Mouse (Mus musculus) cerebellum, adult 9-10 months (tissue): ENCODE measurements at regions not wholly inside any gene's neighbourhood (a gene's known extent, or its start where the extent isn't known, plus 50 kb on each side); places are given as distances from the start of the nearest gene placed in this dataset.
"Not testable (repeated sequence)": the region's sequence is repeated elsewhere in the genome, so short reads cannot be mapped to it uniquely, and the experiment has no call there.

ENCODE experiments used
- DNase-seq: peaks from one replicate; pipeline ENCODE4 v3.0.0; 2022

- no peak for DNase-seq
These were observed 134.1 kb downstream of the Snx18 start for GRCm38 (mm10) chr13:113484159-113484762.

- no peak for DNase-seq
These were observed 135.5 kb downstream of the Snx18 start for GRCm38 (mm10) chr13:113482911-113483310.

- DNase-seq, result no peak
These were observed 140.4 kb downstream of the Snx18 start for GRCm38 (mm10) chr13:113477901-113478510.

- no peak for DNase-seq
These were observed 147.4 kb downstream of the Snx18 start for GRCm38 (mm10) chr13:113470822-113471557.

- no peak for DNase-seq
These were observed 153.9 kb downstream of the Snx18 start for GRCm38 (mm10) chr13:113464190-113465064.

DNA sequence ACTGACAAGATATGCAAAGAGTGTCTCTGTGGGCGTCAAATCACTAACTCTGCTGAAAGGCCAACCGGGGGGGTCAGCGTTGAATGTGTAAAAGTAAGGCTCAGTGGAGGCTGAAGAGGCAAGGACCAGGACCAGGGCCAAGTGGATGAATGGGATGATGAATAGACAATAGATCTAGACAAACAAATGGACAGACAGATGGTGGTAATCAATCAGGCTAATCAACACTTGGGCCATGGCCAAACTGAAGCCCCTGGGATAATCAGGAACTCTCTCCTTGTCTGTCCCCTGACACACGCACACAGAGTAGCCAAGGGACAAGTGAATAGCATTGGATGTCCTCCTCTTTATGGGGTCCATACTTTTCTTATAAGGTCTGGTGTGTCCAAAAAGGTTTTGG, 154.9 kb downstream of the Snx18 start:
- DNase-seq, result no peak

- no peak for DNase-seq
These were observed 161.7 kb downstream of the BC067074 start for GRCm38 (mm10) chr13:113454490-113455295.

DNA sequence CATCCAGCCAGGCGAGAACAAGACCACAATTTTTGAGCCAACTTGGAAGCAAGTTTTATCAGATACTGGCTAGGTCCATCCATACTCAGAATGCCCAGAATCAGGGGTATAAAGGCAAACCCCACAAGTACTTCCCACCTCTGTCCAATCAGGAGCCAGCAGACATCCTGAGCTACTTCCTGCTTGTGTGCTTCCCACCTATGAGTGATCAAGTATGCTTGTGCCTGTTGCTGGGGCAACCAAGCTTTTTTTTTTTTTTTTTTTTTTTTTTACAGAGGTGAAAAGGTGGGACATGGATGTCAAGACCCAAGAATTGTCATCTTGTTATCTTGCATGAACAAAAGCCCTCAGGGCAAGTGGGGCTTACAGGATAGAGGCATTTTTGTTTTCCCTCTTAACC, 155.4 kb downstream of the BC067074 start:
- no peak for DNase-seq

DNA sequence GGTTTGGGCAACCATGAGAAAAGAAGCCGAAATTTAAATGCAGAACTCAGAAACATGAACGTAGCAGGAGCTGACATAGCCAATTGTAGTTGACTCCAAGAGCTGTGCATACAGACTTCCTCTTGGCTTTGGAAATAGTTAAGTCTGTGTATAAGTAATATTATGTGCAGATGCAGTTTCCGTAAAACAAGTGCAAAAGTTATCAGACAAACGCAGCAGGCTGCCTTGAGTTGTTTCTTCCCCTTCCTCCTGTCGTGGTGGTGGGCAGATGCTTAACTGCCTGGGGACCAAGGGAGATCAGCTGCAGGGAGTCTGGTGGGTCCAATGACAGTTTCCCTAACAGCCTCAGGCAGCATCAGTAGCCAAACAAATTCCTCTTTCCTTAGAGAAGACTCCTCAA, 153.3 kb downstream of the BC067074 start:
- DNase-seq, result no peak

DNA sequence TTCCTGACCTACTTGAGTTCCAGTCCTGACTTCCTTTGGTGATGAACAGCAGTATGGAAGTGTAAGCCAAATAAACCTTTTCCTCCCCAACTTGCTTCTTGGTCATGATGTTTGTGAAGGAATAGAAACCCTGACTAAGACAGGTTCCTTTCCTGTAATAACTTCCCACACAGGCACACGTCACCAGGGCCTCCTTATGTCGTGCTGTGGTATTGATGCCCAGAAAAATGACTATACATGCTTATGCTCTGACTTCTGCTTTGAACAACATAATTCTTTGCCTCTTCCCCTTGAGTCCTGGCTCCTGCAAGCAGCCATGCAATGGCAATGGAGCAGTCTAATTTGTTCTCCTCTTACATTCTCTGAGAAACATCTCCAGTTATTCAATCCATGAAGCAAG, 151.5 kb downstream of the BC067074 start:
- not testable (repeated sequence) for DNase-seq

DNA sequence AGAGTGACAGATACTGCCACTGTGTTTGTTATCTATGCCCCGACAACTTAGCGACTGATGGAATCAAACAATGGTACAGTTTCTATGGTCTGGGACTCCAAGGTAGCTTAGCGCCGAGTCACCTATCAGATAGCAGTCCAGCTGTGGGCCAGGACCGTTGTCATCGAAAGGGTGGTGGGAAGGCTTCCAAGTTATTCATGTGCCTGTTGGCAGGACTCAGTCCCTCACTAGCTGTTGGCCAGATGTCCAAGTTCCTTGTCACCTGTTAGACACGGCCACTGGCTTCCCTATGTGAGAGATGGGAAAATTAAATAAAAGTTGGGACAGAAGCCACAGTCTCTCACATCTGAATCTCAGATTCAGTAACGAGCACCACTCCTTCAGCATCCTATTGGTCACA, 150.1 kb downstream of the BC067074 start:
- no peak for DNase-seq

GRCm38 (mm10) chr13:113442169-113442568, 149.2 kb downstream of the BC067074 start:
- DNase-seq, result no peak

DNA sequence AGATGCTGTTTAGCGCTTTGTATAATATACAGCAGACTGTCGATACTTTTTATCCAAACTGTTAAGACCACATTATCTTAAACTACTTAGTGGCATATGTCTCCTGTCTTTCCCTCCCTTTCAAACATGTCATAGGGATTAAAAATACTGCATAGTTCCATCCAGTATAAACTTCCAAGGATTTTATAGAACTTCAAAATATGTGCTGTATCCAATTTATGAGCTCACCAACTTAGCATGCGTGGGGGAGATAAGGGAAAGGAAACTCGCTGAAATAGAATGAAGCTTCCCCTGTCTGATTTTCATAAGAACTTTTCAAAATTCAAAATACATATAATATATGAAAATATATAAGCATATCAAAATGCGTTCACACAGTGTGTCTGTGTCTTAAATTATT, 147.2 kb downstream of the BC067074 start:
- DNase-seq, result no peak

- no peak for DNase-seq
These were observed 146.6 kb downstream of the BC067074 start for GRCm38 (mm10) chr13:113439516-113439915.

DNA sequence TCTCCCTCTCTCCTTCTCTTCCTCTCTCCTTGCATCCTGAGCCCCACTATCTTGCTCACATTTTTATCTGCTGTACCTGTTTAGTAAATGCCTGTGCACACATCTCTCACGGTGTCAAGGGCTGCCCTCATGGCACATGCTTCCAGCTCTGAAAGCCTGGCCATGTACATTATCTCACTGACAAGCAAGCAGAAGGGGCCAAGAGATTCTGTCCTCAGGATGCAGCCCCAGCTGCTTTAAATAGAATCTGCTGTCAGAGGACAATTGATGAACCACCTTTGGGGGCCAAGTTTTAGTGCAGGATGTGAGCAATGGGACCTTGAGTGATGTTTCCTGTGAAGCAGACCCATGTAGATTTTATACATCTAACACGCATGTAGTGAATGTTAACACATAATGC, 145.9 kb downstream of the BC067074 start:
- no peak for DNase-seq

- DNase-seq, result no peak
These were observed 143.3 kb downstream of the BC067074 start for GRCm38 (mm10) chr13:113436288-113436687.

DNA sequence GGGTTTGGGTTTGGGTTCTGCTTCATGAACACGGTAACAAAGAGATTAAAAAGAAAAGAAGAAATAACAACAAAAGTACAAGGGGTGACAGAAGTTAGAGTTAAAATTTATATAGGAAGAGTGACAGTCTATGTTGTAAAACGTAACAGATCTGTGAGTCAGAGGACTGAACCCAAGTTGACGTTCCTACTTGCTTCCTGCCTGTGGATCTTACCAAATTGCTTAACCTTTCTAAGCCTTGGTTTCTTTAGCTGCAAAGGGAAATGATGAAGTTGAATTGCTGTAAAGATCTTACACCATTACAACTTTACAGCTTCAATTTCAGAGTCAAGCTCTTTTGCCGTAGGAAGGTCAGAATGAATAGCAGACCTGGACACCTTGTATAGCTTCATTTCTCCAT, 142.2 kb downstream of the BC067074 start:
- DNase-seq, result no peak

- DNase-seq, result no peak
These were observed 140.5 kb downstream of the BC067074 start for GRCm38 (mm10) chr13:113433456-113433855.

DNA sequence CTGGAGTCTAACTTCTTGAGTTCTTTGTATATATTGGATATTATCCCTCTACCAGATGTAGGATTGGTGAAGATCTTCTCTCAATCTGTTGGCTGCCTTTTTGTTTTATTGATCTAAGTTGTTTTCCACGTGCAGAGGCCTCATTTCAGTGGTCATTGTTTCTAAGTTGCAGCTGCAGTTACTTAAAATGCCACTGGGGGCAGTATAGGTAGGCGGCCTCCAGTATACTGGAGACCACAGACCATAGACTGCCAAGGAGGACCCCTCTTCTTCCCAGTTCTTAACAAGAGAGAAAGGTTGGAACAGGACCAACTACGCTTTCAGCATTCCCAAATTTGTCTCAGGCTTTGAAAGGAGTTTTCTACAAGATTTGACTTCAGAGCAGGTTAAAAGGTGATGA, 136.7 kb downstream of the BC067074 start:
- DNase-seq, result no peak
